Mouse (Mus musculus): ENCODE measurements around the gene Frmd5. TPM values are rescaled to one million over a fixed set of nuclear protein-coding genes. Genes with fewer than 3 reads are reported as not detected.

Frmd5 gene
- total and polyA plus RNA-seq, 2 experiments from 2014 or later = 125 to 231 TPM

DNA sequence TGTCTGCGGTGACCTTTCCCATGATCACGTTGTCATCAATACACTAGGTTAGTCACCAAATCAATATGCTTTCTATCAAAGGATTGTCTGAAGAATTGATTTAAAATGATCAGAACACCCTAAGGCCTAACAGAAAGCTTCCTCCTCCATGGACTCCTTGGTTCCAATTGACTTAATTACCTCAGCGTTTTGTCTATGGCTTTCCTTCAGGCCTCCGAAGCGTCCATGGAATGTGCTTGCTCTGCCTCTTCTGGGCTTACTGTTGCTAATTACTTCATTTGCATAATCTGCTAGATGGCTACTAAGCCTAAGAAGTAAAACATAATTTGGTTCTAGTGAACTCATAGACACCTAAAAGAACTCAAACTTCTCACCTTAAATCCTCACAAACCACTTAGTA lies 42.0 kb downstream of the Frmd5 start:
- DNase-seq (ENCODE audit: low spot score) (no peak), ATAC-seq (ENCODE audit: insufficient read depth, low read depth) (no peak)
- 76% methylated on average over 5 of the region's 5 CpGs for WGBS
- Histone ChIP-seq H3K4me2 (ENCODE audit: low read depth, low read length) (no peak overlapping the region), H3K9me3 (replicated peaks; ENCODE audit: control insufficient read depth, low read length) (0 out of 2 replicates have a peak, but pooled peaks cover 5% of the 10 kb centered on the region), H3K27me3 (ENCODE audit: control insufficient read depth, insufficient read depth, low read length) (no peaks in the 10 kb centered on the region), H3K4me3 (ENCODE audit: low read depth, low read length) (no peak overlapping the region), H3K27ac (ENCODE audit: low read depth) (no peak overlapping the region), H3K36me3 (replicated peaks; ENCODE audit: control insufficient read depth, insufficient read depth, low read length) (no peaks in the 10 kb centered on the region), H3K4me1 (ENCODE audit: control insufficient read depth, insufficient read depth) (no peaks in the 10 kb centered on the region), H3K9ac (replicated peaks; ENCODE audit: low read depth, low read length) (no peak overlapping the region)
- TF ChIP-seq CTCF (IDR thresholded peaks at IDR 0.05; ENCODE audit: low read depth) (no peak), EP300 (IDR thresholded peaks at IDR 0.05; ENCODE audit: low read depth) (no peak)

DNA sequence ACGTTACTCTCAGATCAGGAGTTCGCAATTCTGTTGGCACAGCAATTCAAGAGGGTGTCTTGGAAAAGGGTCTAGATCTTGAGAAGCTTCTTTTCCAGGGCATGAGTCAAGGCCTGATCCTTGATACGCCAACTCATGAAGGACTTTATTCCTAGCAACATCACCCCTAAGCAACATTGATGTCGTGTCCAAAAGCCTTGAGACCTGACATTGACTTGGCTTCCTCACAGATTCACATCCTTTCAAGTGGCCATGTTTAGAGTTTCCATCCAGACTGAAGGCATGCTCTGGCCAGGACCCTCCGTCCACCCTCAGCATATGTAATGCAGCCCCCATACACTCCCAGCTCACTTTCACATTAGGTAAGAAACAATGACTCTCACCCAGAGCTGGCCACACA lies 45.0 kb downstream of the Frmd5 start:
- Histone ChIP-seq H3K36me3 (replicated peaks; ENCODE audit: control insufficient read depth, insufficient read depth, low read length) (no peaks in the 10 kb centered on the region), H3K4me2 (ENCODE audit: low read depth, low read length) (no peak overlapping the region), H3K9me3 (replicated peaks; ENCODE audit: control insufficient read depth, low read length) (no peaks in the 10 kb centered on the region), H3K27me3 (ENCODE audit: control insufficient read depth, insufficient read depth, low read length) (no peaks in the 10 kb centered on the region), H3K9ac (replicated peaks; ENCODE audit: low read depth, low read length) (no peak overlapping the region), H3K27ac (ENCODE audit: low read depth) (no peak overlapping the region), H3K4me3 (ENCODE audit: low read depth, low read length) (no peak overlapping the region), H3K4me1 (ENCODE audit: control insufficient read depth, insufficient read depth) (no peaks in the 10 kb centered on the region)
- 83% methylated on average over 5 of the region's 5 CpGs for WGBS
- TF ChIP-seq EP300 (IDR thresholded peaks at IDR 0.05; ENCODE audit: low read depth) = no peak
- no peak for TF ChIP-seq CTCF (IDR thresholded peaks at IDR 0.05; ENCODE audit: low read depth)
- DNase-seq (ENCODE audit: low spot score) (no peak), ATAC-seq (ENCODE audit: insufficient read depth, low read depth) (no peak)

DNA sequence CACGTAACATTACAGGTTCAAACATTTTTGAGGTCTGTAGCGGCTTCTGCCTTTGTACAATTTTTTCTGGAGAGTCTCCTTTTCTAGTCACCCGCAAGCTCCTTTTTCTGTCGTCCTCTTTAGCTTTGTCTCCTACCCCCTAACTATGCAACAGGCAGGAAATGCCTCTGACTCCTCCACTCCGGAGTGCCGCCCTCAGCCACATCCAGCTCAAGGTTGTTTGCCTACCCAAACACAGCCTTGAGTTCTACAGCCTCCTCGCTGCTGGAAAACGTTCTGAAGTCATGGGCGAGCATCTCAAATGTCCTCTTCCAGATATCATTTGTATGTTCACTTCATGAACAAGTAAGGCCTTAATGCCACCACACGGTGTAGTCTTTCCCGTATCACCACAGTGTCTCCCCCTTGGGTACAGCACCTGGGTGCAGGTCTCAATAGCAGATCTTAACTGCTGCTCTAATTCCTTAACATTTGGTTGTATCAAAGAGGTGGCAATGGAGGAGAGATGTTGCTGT lies 45.5 kb downstream of the Frmd5 start:
- ATAC-seq (ENCODE audit: insufficient read depth, low read depth) (no peak), DNase-seq (ENCODE audit: low spot score) (no peak)
- Histone ChIP-seq H3K9me3 (replicated peaks; ENCODE audit: control insufficient read depth, low read length) (no peaks in the 10 kb centered on the region), H3K27me3 (ENCODE audit: control insufficient read depth, insufficient read depth, low read length) (no peaks in the 10 kb centered on the region), H3K36me3 (replicated peaks; ENCODE audit: control insufficient read depth, insufficient read depth, low read length) (no peaks in the 10 kb centered on the region), H3K4me1 (ENCODE audit: control insufficient read depth, insufficient read depth) (no peaks in the 10 kb centered on the region), H3K27ac (ENCODE audit: low read depth) (no peak overlapping the region), H3K4me3 (ENCODE audit: low read depth, low read length) (no peak overlapping the region), H3K4me2 (ENCODE audit: low read depth, low read length) (no peak overlapping the region), H3K9ac (replicated peaks; ENCODE audit: low read depth, low read length) (no peak overlapping the region)
- WGBS = 77% methylated on average over 11 of the region's 11 CpGs
- TF ChIP-seq CTCF (IDR thresholded peaks at IDR 0.05; ENCODE audit: low read depth) (no peak), EP300 (IDR thresholded peaks at IDR 0.05; ENCODE audit: low read depth) (no peak)

DNA sequence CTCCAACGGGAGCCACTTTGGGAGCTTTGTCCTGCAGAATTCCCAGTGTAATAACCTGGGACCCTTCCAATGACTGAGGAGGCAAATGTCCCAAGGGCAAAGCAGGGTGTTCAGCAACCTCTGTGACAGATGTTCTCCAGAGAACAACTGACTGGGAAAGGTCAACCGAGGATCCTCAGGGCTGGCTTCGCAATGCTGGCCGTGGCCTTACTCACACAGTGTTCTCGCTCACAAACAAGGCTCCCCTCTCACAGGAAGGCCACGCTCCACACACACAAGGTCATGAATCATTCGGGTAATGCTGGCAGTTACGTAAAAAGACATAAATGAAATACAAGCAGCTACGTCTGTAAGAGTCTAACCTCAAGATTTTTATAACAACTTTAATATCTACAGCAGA lies 46.2 kb downstream of the Frmd5 start:
- Histone ChIP-seq H3K36me3 (replicated peaks; ENCODE audit: control insufficient read depth, insufficient read depth, low read length) (no peaks in the 10 kb centered on the region), H3K27ac (ENCODE audit: low read depth) (no peak overlapping the region), H3K9me3 (replicated peaks; ENCODE audit: control insufficient read depth, low read length) (no peaks in the 10 kb centered on the region), H3K4me3 (ENCODE audit: low read depth, low read length) (no peak overlapping the region), H3K27me3 (ENCODE audit: control insufficient read depth, insufficient read depth, low read length) (no peaks in the 10 kb centered on the region), H3K4me2 (ENCODE audit: low read depth, low read length) (no peak overlapping the region), H3K9ac (replicated peaks; ENCODE audit: low read depth, low read length) (no peak overlapping the region), H3K4me1 (ENCODE audit: control insufficient read depth, insufficient read depth) (no peaks in the 10 kb centered on the region)
- whole genome bisulfite sequencing = 82% methylated on average over 9 of the region's 9 CpGs
- TF ChIP-seq CTCF (IDR thresholded peaks at IDR 0.05; ENCODE audit: low read depth) (no peak), EP300 (IDR thresholded peaks at IDR 0.05; ENCODE audit: low read depth) (no peak)
- no peak for DNase-seq (ENCODE audit: low spot score)
- ATAC-seq (ENCODE audit: insufficient read depth, low read depth) = no peak

DNA sequence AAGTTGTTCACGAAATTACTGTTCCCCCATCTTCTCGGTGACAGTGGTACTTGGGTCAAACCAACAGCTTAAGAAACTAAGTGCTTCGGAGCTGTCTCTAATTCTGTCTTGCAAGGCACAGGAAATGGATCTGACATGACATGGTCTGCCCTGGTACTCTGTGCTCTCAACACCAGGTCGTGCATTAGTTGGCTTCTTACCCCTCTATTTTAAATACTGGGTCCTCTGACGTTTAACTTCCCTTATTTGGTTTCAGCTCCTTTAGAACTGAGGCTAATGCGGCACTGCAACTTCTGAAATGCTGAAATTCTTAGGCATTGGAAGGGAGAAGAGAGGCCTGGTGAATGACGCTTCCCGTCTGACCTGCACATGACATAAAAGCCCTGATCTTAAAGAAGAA lies 48.6 kb downstream of the Frmd5 start:
- no peak for DNase-seq (ENCODE audit: low spot score)
- 67% methylated on average over 8 of the region's 8 CpGs for WGBS
- TF ChIP-seq CTCF (IDR thresholded peaks at IDR 0.05; ENCODE audit: low read depth) (no peak), EP300 (IDR thresholded peaks at IDR 0.05; ENCODE audit: low read depth) (no peak)
- H3K4me3 ChIP-seq (ENCODE audit: low read depth, low read length) = no peak overlapping the region
- H3K27me3 ChIP-seq (ENCODE audit: control insufficient read depth, insufficient read depth, low read length) = no peaks in the 10 kb centered on the region
- H3K27ac ChIP-seq (ENCODE audit: low read depth) = no peak overlapping the region
- H3K9me3 ChIP-seq (replicated peaks; ENCODE audit: control insufficient read depth, low read length) = no peaks in the 10 kb centered on the region
- no peaks in the 10 kb centered on the region for H3K4me1 ChIP-seq (ENCODE audit: control insufficient read depth, insufficient read depth)
- no peaks in the 10 kb centered on the region for H3K36me3 ChIP-seq (replicated peaks; ENCODE audit: control insufficient read depth, insufficient read depth, low read length)
- no peak for ATAC-seq (ENCODE audit: insufficient read depth, low read depth)
- H3K9ac ChIP-seq (replicated peaks; ENCODE audit: low read depth, low read length) = no peak overlapping the region
- no peak overlapping the region for H3K4me2 ChIP-seq (ENCODE audit: low read depth, low read length)

DNA sequence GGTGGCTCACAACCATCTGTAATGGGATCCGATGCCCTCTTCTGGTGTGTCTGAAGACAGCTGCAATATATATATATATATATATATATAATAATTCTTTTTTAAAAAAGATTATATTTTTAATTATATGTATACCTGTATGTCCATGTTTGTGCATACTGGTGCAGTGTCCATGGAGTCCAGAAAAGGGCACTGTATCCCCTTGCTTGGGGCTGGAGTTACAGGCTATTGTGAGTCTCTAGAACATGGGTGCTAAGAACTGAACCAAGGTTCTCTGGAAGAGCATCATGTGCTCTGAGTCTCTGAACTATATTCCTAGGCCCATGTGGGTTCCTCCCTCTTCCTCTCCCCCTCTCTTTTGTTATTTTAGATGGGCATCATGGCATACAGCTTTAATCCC lies 50.6 kb downstream of the Frmd5 start:
- ATAC-seq (ENCODE audit: insufficient read depth, low read depth) (no peak), DNase-seq (ENCODE audit: low spot score) (no peak)
- no peak overlapping the region for H3K4me3 ChIP-seq (ENCODE audit: low read depth, low read length)
- 86% methylated on average over 1 of the region's 1 CpGs for WGBS
- TF ChIP-seq CTCF (IDR thresholded peaks at IDR 0.05; ENCODE audit: low read depth) (no peak), EP300 (IDR thresholded peaks at IDR 0.05; ENCODE audit: low read depth) (no peak)
- H3K27me3 ChIP-seq (ENCODE audit: control insufficient read depth, insufficient read depth, low read length) = no peaks in the 10 kb centered on the region
- H3K4me1 ChIP-seq (ENCODE audit: control insufficient read depth, insufficient read depth) = no peaks in the 10 kb centered on the region
- no peak overlapping the region for H3K4me2 ChIP-seq (ENCODE audit: low read depth, low read length)
- H3K36me3 ChIP-seq (replicated peaks; ENCODE audit: control insufficient read depth, insufficient read depth, low read length) = no peaks in the 10 kb centered on the region
- no peaks in the 10 kb centered on the region for H3K9me3 ChIP-seq (replicated peaks; ENCODE audit: control insufficient read depth, low read length)
- H3K27ac ChIP-seq (ENCODE audit: low read depth) = no peak overlapping the region
- H3K9ac ChIP-seq (replicated peaks; ENCODE audit: low read depth, low read length) = no peak overlapping the region
